ENCODE assay signal across 8 mouse cellular contexts in genomic region chr12:80894973-80895570, GRCm38 (mm10). TPM values are rescaled to one million over a fixed set of nuclear protein-coding genes. Genes with fewer than 3 reads are reported as not detected.
DNase-seq lines count a peak whose midpoint lies in the region; ATAC-seq and TF ChIP-seq lines count a peak whose summit lies in the region.

No protein-coding gene starts in this region.

- no peak overlapping the region for H3K9ac ChIP-seq in forebrain, embryonic 12.5 days
- no peak overlapping the region for H3K9ac ChIP-seq in liver, embryonic 15.5 days
- 0 out of 2 replicates have a peak overlapping the region, but pooled peaks have one; percentile 4 for H3K9ac ChIP-seq in neural tube, embryonic 12.5 days

- WGBS in forebrain, embryonic 12.5 days, result 7% methylated on average over 19 of the region's 19 CpGs
- 16% methylated on average over 19 of the region's 19 CpGs for WGBS in liver, embryonic 15.5 days (ENCODE audit: insufficient replicate concordance)
- WGBS in neural tube, embryonic 12.5 days, result 13% methylated on average over 19 of the region's 19 CpGs

- 0 out of 2 replicates have a peak overlapping the region, but pooled peaks have one; percentile 32 for H3K27ac ChIP-seq in forebrain, embryonic 12.5 days
- no peak overlapping the region for H3K27ac ChIP-seq in liver, embryonic 15.5 days (replicated peaks)
- H3K27ac ChIP-seq in neural tube, embryonic 12.5 days, result no peak overlapping the region
- H3K27ac ChIP-seq in testis, adult 2 months (ENCODE audit: control insufficient read depth, insufficient read depth, low read depth, low read length), result no peak overlapping the region

- no peaks in the 10 kb centered on the region for H3K36me3 ChIP-seq in G1E (replicated peaks)
- H3K36me3 ChIP-seq in forebrain, embryonic 12.5 days (replicated peaks), result no peaks in the 10 kb centered on the region
- no peaks in the 10 kb centered on the region for H3K36me3 ChIP-seq in liver, embryonic 15.5 days (replicated peaks)
- H3K36me3 ChIP-seq in neural tube, embryonic 12.5 days, result no peaks in the 10 kb centered on the region
- H3K36me3 ChIP-seq in testis, adult 2 months (ENCODE audit: control insufficient read depth, insufficient read depth, low read length), result no peaks in the 10 kb centered on the region

- ATAC-seq in G1E (ENCODE audit: extremely low read depth, insufficient number of reproducible peaks, low FRiP score, poor library complexity, severe bottlenecking), result peak; percentile 79
- peak; percentile 84; the same call in 1 of the 2 replicates for ATAC-seq in forebrain, embryonic 12.5 days (ENCODE audit: low FRiP score)
- peak; percentile 58; the same call in 1 of the 2 replicates for ATAC-seq in liver, embryonic 15.5 days (ENCODE audit: insufficient read depth)
- ATAC-seq in neural tube, embryonic 12.5 days (ENCODE audit: low FRiP score, low read depth), result peak; percentile 89

- peak; percentile 98 for TF ChIP-seq CTCF in G1E (IDR thresholded peaks at IDR 0.05; ENCODE audit: low read depth, low read length)
- peak; percentile 87; the same call in 1 of the 2 replicates for TF ChIP-seq CTCF in testis, adult 2 months (IDR thresholded peaks at IDR 0.05; ENCODE audit: control insufficient read depth, insufficient read depth, insufficient replicate concordance, low read depth, low read length)

- H3K4me2 ChIP-seq in forebrain, embryonic 12.5 days, result peak overlapping the region; percentile 55
- peak overlapping the region; percentile 29; the same call in 1 of the 2 replicates for H3K4me2 ChIP-seq in liver, embryonic 15.5 days
- H3K4me2 ChIP-seq in neural tube, embryonic 12.5 days (replicated peaks), result peak overlapping the region; percentile 53

- intact Hi-C loops in heart, postnatal 14 days (cut with DNase I), result loop anchor here (1.0 to 5.0 kb wide), 3 partner anchors 43 to 126 kb away; no protein-coding TSS in a partner anchor

- no peaks in the 10 kb centered on the region for H3K9me3 ChIP-seq in G1E (replicated peaks)
- no peaks in the 10 kb centered on the region for H3K9me3 ChIP-seq in forebrain, embryonic 12.5 days
- H3K9me3 ChIP-seq in liver, embryonic 15.5 days (replicated peaks), result no peaks in the 10 kb centered on the region
- no peaks in the 10 kb centered on the region for H3K9me3 ChIP-seq in neural tube, embryonic 12.5 days

- peaks cover 24% of the 10 kb centered on the region for H3K4me1 ChIP-seq in G1E (ENCODE audit: insufficient read depth, low read depth, low read length)
- peaks cover 10% of the 10 kb centered on the region for H3K4me1 ChIP-seq in forebrain, embryonic 12.5 days
- 0 out of 2 replicates have a peak, but pooled peaks cover 5% of the 10 kb centered on the region for H3K4me1 ChIP-seq in liver, embryonic 15.5 days (replicated peaks)
- H3K4me1 ChIP-seq in neural tube, embryonic 12.5 days, result no peaks in the 10 kb centered on the region
- H3K4me1 ChIP-seq in testis, adult 2 months (ENCODE audit: control insufficient read depth, insufficient read depth, low read length), result no peaks in the 10 kb centered on the region; the same call in 1 of the 2 replicates

- peak; percentile 77 for DNase-seq in G1E (ENCODE audit: low spot score)
- DNase-seq in c-Kit-positive CD71-positive TER-119-positive erythroid progenitor cells, embryonic 14.5 days (ENCODE audit: low spot score), result peak; percentile 57
- DNase-seq in heart, postnatal 14 days, result peak; percentile 80 to 84
- peak; percentile 81 to 85 for DNase-seq in kidney, postnatal 4 days

- H3K27me3 ChIP-seq in G1E (ENCODE audit: insufficient read depth, low read length), result peaks cover 22% of the 10 kb centered on the region
- no peaks in the 10 kb centered on the region for H3K27me3 ChIP-seq in forebrain, embryonic 12.5 days
- H3K27me3 ChIP-seq in liver, embryonic 15.5 days, result peaks cover 9% of the 10 kb centered on the region; the same call in 1 of the 2 replicates
- no peaks in the 10 kb centered on the region for H3K27me3 ChIP-seq in neural tube, embryonic 12.5 days (replicated peaks)
- no peaks in the 10 kb centered on the region for H3K27me3 ChIP-seq in testis, adult 2 months (ENCODE audit: control insufficient read depth, insufficient read depth, low read length)

- H3K4me3 ChIP-seq in G1E (ENCODE audit: low read depth, low read length), result no peak overlapping the region; the same call in 1 of the 2 replicates
- peak overlapping the region; percentile 27 for H3K4me3 ChIP-seq in forebrain, embryonic 12.5 days (replicated peaks)
- no peak overlapping the region for H3K4me3 ChIP-seq in liver, embryonic 15.5 days (replicated peaks)
- H3K4me3 ChIP-seq in neural tube, embryonic 12.5 days, result peak overlapping the region; percentile 12; the same call in 1 of the 2 replicates
- no peak overlapping the region for H3K4me3 ChIP-seq in testis, adult 2 months (ENCODE audit: control insufficient read depth, low read depth, low read length)

- no peak for TF ChIP-seq POLR2A in testis, adult 2 months (IDR thresholded peaks at IDR 0.05; ENCODE audit: control insufficient read depth, low read depth, low read length)

RNA-seq across cellular contexts. Expression of gene Srsf5, which starts 50.2 kb away (rescaled TPM):
- 655 and 656 TPM in 2 replicates for total RNA-seq in G1E (2014; fragmentation: Nextera tagmentation)
- 895 and 1,080 TPM in 2 replicates for total RNA-seq in G1E (2017)
- 111 and 297 TPM in 2 replicates for polyA plus RNA-seq in G1E (2012)
- polyA plus RNA-seq in forebrain, embryonic 12.5 days (2016; fragmentation: Nextera tagmentation; extraction: Ambion mirVana), result 656 and 658 TPM in 2 replicates
- 100 to 1,000 TPM; 146 to 212 TPM for total RNA-seq in heart, postnatal 14 days (2021)
- polyA plus RNA-seq in liver, embryonic 15.5 days (2015; fragmentation: Nextera tagmentation; extraction: Ambion mirVana), result 283 and 287 TPM in 2 replicates
- 523 and 578 TPM in 2 replicates for polyA plus RNA-seq in neural tube, embryonic 12.5 days (2016; fragmentation: Nextera tagmentation; extraction: Ambion mirVana)
- polyA plus RNA-seq in testis, adult 2 months (2012; rRNA removed), result 223 and 264 TPM in 2 replicates

Comparison
In these comparisons a context has a peak if more than half of its experiments do, and no peak if none do; other contexts are left out.
1. H3K4me3 ChIP-seq: peak in forebrain, embryonic 12.5 days (single experiment) and neural tube, embryonic 12.5 days (single experiment); none in G1E (single experiment), liver, embryonic 15.5 days (single experiment) and testis, adult 2 months (single experiment).
2. Peak in every context shown above with its lines, with median percentiles within 50 percentile points of each other: ATAC-seq, DNase-seq and H3K4me2 ChIP-seq.